Mouse (Mus musculus) MEL (cell line): ENCODE measurements around the gene Fam81a. TPM values are rescaled to one million over a fixed set of nuclear protein-coding genes. Genes with fewer than 3 reads are reported as not detected.

ENCODE experiments used
- DNase-seq: peaks from one replicate; pipeline ENCODE4 v3.0.0; 2011; ENCODE audit warnings: low read depth, low spot score
- H3K27ac ChIP-seq: 2 replicates; pipeline ENCODE4 v1.5.1; 2012; ENCODE audit warnings: low read depth, mild to moderate bottlenecking, control low read depth, low read length, moderate library complexity; ENCODE audit not compliant: control insufficient read depth
- H3K27me3 ChIP-seq, 2 experiments: fragments of 150-350 bp in 1 of 2; sonication (generic) in 1 of 2; 2 replicates each; pipeline ENCODE4 v1.6.1; 2012; ENCODE audit warnings: low read length in 2 of 2, mild to moderate bottlenecking in 2 of 2, improper control_type of control experiment in 1 of 2, moderate library complexity in 1 of 2; ENCODE audit not compliant: insufficient read depth in 2 of 2, control insufficient read depth in 1 of 2
- H3K36me3 ChIP-seq, 2 experiments: 2 replicates each; pipeline ENCODE4 v1.6.1; 2012 to 2014; ENCODE audit warnings: low read length in 2 of 2, improper control_type of control experiment in 1 of 2, inconsistent platforms in 1 of 2, mild to moderate bottlenecking in 1 of 2; ENCODE audit not compliant: insufficient read depth in 2 of 2, control insufficient read depth in 1 of 2
- H3K4me1 ChIP-seq, 2 experiments: fragments of 150-350 bp in 1 of 2; sonication (generic) in 1 of 2; 2 replicates each; pipeline ENCODE4 v1.6.1; 2012; ENCODE audit warnings: low read length in 2 of 2, improper control_type of control experiment in 1 of 2, mild to moderate bottlenecking in 1 of 2; ENCODE audit not compliant: insufficient read depth in 2 of 2, control insufficient read depth in 1 of 2
- H3K4me3 ChIP-seq, 2 experiments: fragments of 150-350 bp in 1 of 2; sonication (generic) in 1 of 2; 2 replicates each; pipeline ENCODE4 v1.5.1; 2012; ENCODE audit warnings: low read depth in 2 of 2, low read length in 2 of 2, mild to moderate bottlenecking in 2 of 2, moderate library complexity in 2 of 2, control low read depth in 1 of 2, improper control_type of control experiment in 1 of 2; ENCODE audit not compliant: control insufficient read depth in 1 of 2, insufficient read depth in 1 of 2
- H3K79me2 ChIP-seq: 2 replicates; pipeline ENCODE4 v1.6.1; 2012; ENCODE audit warnings: mild to moderate bottlenecking, low read length, moderate library complexity; ENCODE audit not compliant: control insufficient read depth, poor library complexity, insufficient read depth
- H3K9ac ChIP-seq: 2 replicates; pipeline ENCODE4 v1.6.1; 2012; ENCODE audit warnings: low read depth, mild to moderate bottlenecking, control low read depth, low read length, moderate library complexity; ENCODE audit not compliant: control insufficient read depth, poor library complexity, severe bottlenecking
- H3K9me3 ChIP-seq: fragments of 150-350 bp; sonication (generic); replicated peaks from 2 replicates; pipeline ENCODE4 v1.6.1; 2012; ENCODE audit warnings: mild to moderate bottlenecking, low read length, improper control_type of control experiment, moderate library complexity; ENCODE audit not compliant: insufficient read depth
- BHLHE40 ChIP-seq: IDR thresholded peaks from 2 replicates; pipeline ENCODE4 v1.6.1; 2012; ENCODE audit warnings: low read depth, mild to moderate bottlenecking, inconsistent platforms, low read length, improper control_type of control experiment, borderline replicate concordance
- CHD1 ChIP-seq: IDR thresholded peaks from 2 replicates; pipeline ENCODE4 v1.6.1; 2012; ENCODE audit warnings: low read depth, mild to moderate bottlenecking, inconsistent platforms, low read length, improper control_type of control experiment
- CTCF ChIP-seq, 3 experiments: IDR thresholded peaks in 2 of 3; conservative IDR thresholded peaks in 1 of 3; 2 replicates each; pipeline ENCODE4 v1.5.1; 2011 to 2012; ENCODE audit warnings: low read length in 3 of 3, low read depth in 2 of 3, mild to moderate bottlenecking in 2 of 3, improper control_type of control experiment in 1 of 3, inconsistent platforms in 1 of 3, mixed read lengths in 1 of 3, moderate library complexity in 1 of 3; ENCODE audit not compliant: control insufficient read depth in 1 of 3, insufficient read depth in 1 of 3, poor library complexity in 1 of 3, severe bottlenecking in 1 of 3
- E2F4 ChIP-seq: IDR thresholded peaks from 2 replicates; pipeline ENCODE4 v1.6.1; 2011; ENCODE audit warnings: low read depth, low read length, improper control_type of control experiment, borderline replicate concordance
- GABPA ChIP-seq: IDR thresholded peaks from 2 replicates; pipeline ENCODE4 v1.6.1; 2012; ENCODE audit warnings: low read depth, mild to moderate bottlenecking, inconsistent platforms, low read length, improper control_type of control experiment, moderate library complexity
- GATA1 ChIP-seq: IDR thresholded peaks from 2 replicates; pipeline ENCODE4 v1.6.1; 2011; ENCODE audit warnings: low read depth, low read length, improper control_type of control experiment
- HCFC1 ChIP-seq: IDR thresholded peaks from 2 replicates; pipeline ENCODE4 v1.6.1; 2012; ENCODE audit warnings: low read depth, mild to moderate bottlenecking, inconsistent platforms, low read length, improper control_type of control experiment, moderate library complexity
- JUND ChIP-seq: IDR thresholded peaks from 2 replicates; pipeline ENCODE4 v1.6.1; 2011; ENCODE audit warnings: low read depth, mild to moderate bottlenecking, improper control_type of control experiment, low read length
- KAT2A ChIP-seq: conservative IDR thresholded peaks from 2 replicates; pipeline ENCODE4 v1.6.1; 2012; ENCODE audit warnings: low read depth, low read length, improper control_type of control experiment, inconsistent platforms
- MAFK ChIP-seq: IDR thresholded peaks from 2 replicates; pipeline ENCODE4 v1.6.1; 2011; ENCODE audit warnings: low read depth, mild to moderate bottlenecking, low read length, improper control_type of control experiment, borderline replicate concordance
- MAZ ChIP-seq: IDR thresholded peaks from 2 replicates; pipeline ENCODE4 v1.6.1; 2012; ENCODE audit warnings: low read depth, mild to moderate bottlenecking, inconsistent platforms, low read length, improper control_type of control experiment
- MXI1 ChIP-seq: IDR thresholded peaks from 2 replicates; pipeline ENCODE4 v1.6.1; 2011; ENCODE audit warnings: mild to moderate bottlenecking, low read depth, low read length, improper control_type of control experiment
- MYB ChIP-seq: IDR thresholded peaks from 2 replicates; pipeline ENCODE4 v1.6.1; 2011; ENCODE audit warnings: mild to moderate bottlenecking, low read depth, low read length, improper control_type of control experiment
- MYC ChIP-seq: IDR thresholded peaks from 2 replicates; pipeline ENCODE4 v1.6.1; 2011; ENCODE audit warnings: low read depth, mild to moderate bottlenecking, low read length, improper control_type of control experiment, moderate library complexity
- NELFE ChIP-seq: IDR thresholded peaks from 2 replicates; pipeline ENCODE4 v1.6.1; 2011; ENCODE audit warnings: low read depth, low read length, improper control_type of control experiment
- NRF1 ChIP-seq: IDR thresholded peaks from 2 replicates; pipeline ENCODE4 v1.6.1; 2014; ENCODE audit warnings: low read depth, mild to moderate bottlenecking, inconsistent platforms, low read length, improper control_type of control experiment, moderate library complexity; ENCODE audit not compliant: poor library complexity, insufficient read depth, severe bottlenecking
- POLR2A ChIP-seq, 2 experiments: IDR thresholded peaks; 2 replicates each; pipeline ENCODE4 v1.6.1; 2011 to 2012; ENCODE audit warnings: low read length in 2 of 2, mild to moderate bottlenecking in 2 of 2, control low read depth in 1 of 2, improper control_type of control experiment in 1 of 2, low read depth in 1 of 2, moderate library complexity in 1 of 2; ENCODE audit not compliant: control insufficient read depth in 1 of 2, insufficient read depth in 1 of 2, poor library complexity in 1 of 2
- POLR2AphosphoS5 ChIP-seq: IDR thresholded peaks from 2 replicates; pipeline ENCODE4 v1.6.1; 2012; ENCODE audit warnings: low read depth, borderline replicate concordance, mild to moderate bottlenecking, inconsistent platforms, low read length, moderate library complexity, mixed read lengths
- RAD21 ChIP-seq: IDR thresholded peaks from 2 replicates; pipeline ENCODE4 v1.6.1; 2011; ENCODE audit warnings: mild to moderate bottlenecking, low read depth, low read length, improper control_type of control experiment
- RCOR1 ChIP-seq: IDR thresholded peaks from 2 replicates; pipeline ENCODE4 v1.6.1; 2012; ENCODE audit warnings: low read depth, mild to moderate bottlenecking, inconsistent platforms, low read length, improper control_type of control experiment
- SIN3A ChIP-seq: IDR thresholded peaks from 2 replicates; pipeline ENCODE4 v1.6.1; 2012; ENCODE audit warnings: low read length, improper control_type of control experiment, inconsistent platforms
- SMC3 ChIP-seq: IDR thresholded peaks from 2 replicates; pipeline ENCODE4 v1.6.1; 2011; ENCODE audit warnings: low read depth, low read length, improper control_type of control experiment
- TAL1 ChIP-seq: IDR thresholded peaks from 2 replicates; pipeline ENCODE4 v1.6.1; 2012; ENCODE audit warnings: mild to moderate bottlenecking, inconsistent platforms, low read length, moderate library complexity, mixed read lengths
- TCF12 ChIP-seq: IDR thresholded peaks from 2 replicates; pipeline ENCODE4 v1.6.1; 2014; ENCODE audit warnings: low read depth, mild to moderate bottlenecking, inconsistent platforms, low read length, improper control_type of control experiment, moderate library complexity
- UBTF ChIP-seq: IDR thresholded peaks from 2 replicates; pipeline ENCODE4 v1.6.1; 2012; ENCODE audit warnings: low read depth, mild to moderate bottlenecking, inconsistent platforms, low read length, improper control_type of control experiment, moderate library complexity, borderline replicate concordance; ENCODE audit not compliant: insufficient read depth
- USF1 ChIP-seq: IDR thresholded peaks from 2 replicates; pipeline ENCODE4 v1.6.1; 2014; ENCODE audit warnings: low read depth, mild to moderate bottlenecking, inconsistent platforms, low read length, improper control_type of control experiment, moderate library complexity
- USF2 ChIP-seq, 2 experiments: IDR thresholded peaks; 2 replicates each; pipeline ENCODE4 v1.6.1; 2011 to 2012; ENCODE audit warnings: improper control_type of control experiment in 2 of 2, low read length in 2 of 2, borderline replicate concordance in 1 of 2, inconsistent platforms in 1 of 2, low read depth in 1 of 2, mild to moderate bottlenecking in 1 of 2; ENCODE audit not compliant: insufficient read depth in 1 of 2
- ZKSCAN1 ChIP-seq: IDR thresholded peaks from 2 replicates; pipeline ENCODE4 v1.6.1; 2012; ENCODE audit warnings: low read depth, mild to moderate bottlenecking, inconsistent platforms, low read length, improper control_type of control experiment, moderate library complexity
- ZMIZ1 ChIP-seq: IDR thresholded peaks from 2 replicates; pipeline ENCODE4 v1.6.1; 2012; ENCODE audit warnings: low read depth, mild to moderate bottlenecking, inconsistent platforms, low read length, improper control_type of control experiment, moderate library complexity
- ZNF384 ChIP-seq: IDR thresholded peaks from 2 replicates; pipeline ENCODE4 v1.6.1; 2012; ENCODE audit warnings: low read depth, mild to moderate bottlenecking, inconsistent platforms, low read length, improper control_type of control experiment
- polyA plus RNA-seq, 2 experiments: library from polyadenylated mRNA; stranded (reverse) in 1 of 2; unstranded in 1 of 2; fragments of >175 nt in 1 of 2; fragments of >200 nt in 1 of 2; gene quantifications; 2 replicates each; pipeline versions ENCODE4 v1.2.1 to v1.2.4; 2012; ENCODE audit warnings: low replicate concordance in 2 of 2, low read depth in 1 of 2; ENCODE audit not compliant: insufficient read length in 2 of 2, insufficient read depth in 1 of 2, missing spikeins in 1 of 2
- total RNA-seq: library from RNA; depleted of rRNA; stranded (reverse); fragments of 300-350 nt; gene quantifications from 2 replicates; pipeline ENCODE4 v1.2.3, GENCODE M21; 2012

The Fam81a gene
- total and polyA plus RNA-seq, 3 experiments = not detected

DNA sequence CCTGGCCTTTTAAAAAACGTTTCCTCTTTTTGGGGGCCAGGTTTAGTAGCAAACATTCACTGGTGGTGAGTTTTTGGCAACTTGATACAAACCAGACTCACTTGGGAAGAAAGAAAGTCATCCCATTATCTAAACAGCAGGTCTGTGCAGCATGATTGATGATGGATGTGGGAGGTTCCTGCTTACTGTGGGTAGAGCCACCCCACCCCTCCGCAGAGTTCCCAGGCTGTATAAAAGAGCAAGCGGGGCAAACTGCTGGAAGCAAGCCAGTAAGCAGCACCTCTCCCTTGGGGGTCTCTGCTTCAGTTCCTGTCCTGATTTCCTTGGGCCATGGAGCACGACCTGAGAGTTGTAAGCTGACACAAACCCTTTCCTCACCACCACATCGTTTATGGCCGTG is 56.3 kb downstream of the Fam81a start:
- H3K4me3 ChIP-seq = no peak overlapping the region
- DNase-seq = no peak
- H3K4me1 ChIP-seq = no peaks in the 10 kb centered on the region
- H3K79me2 ChIP-seq = no peaks in the 10 kb centered on the region
- no peak overlapping the region for H3K9ac ChIP-seq
- H3K9me3 ChIP-seq = no peaks in the 10 kb centered on the region
- no peak overlapping the region for H3K27ac ChIP-seq
- H3K27me3 ChIP-seq = no peaks in the 10 kb centered on the region
- H3K36me3 ChIP-seq = no peaks in the 10 kb centered on the region
- TF ChIP-seq MAZ = no peak
- TF ChIP-seq NELFE = no peak
- no peak for TF ChIP-seq HCFC1
- no peak for TF ChIP-seq USF2 (IDR thresholded peaks at IDR 0.05; ENCODE audit: borderline replicate concordance in 1 of 2, insufficient read depth in 1 of 2, low read depth in 1 of 2, low read length in 2 of 2)
- no peak for TF ChIP-seq NRF1
- no peak for TF ChIP-seq POLR2AphosphoS5
- no peak for TF ChIP-seq TAL1
- TF ChIP-seq POLR2A (IDR thresholded peaks at IDR 0.05; ENCODE audit: control insufficient read depth in 1 of 2, insufficient read depth in 1 of 2, low read depth in 1 of 2, low read length in 2 of 2, poor library complexity in 1 of 2) = no peak
- TF ChIP-seq JUND = no peak
- TF ChIP-seq USF1 = no peak
- TF ChIP-seq GABPA = no peak
- TF ChIP-seq KAT2A = no peak
- no peak for TF ChIP-seq SMC3
- TF ChIP-seq MYC = no peak
- TF ChIP-seq GATA1 = no peak
- TF ChIP-seq BHLHE40 = no peak
- TF ChIP-seq RCOR1 = no peak
- TF ChIP-seq CTCF (IDR thresholded peaks at IDR 0.05 in 2 of 3, conservative IDR thresholded peaks at IDR 0.05 in 1 of 3; ENCODE audit: control insufficient read depth in 1 of 3, insufficient read depth in 1 of 3, low read depth in 2 of 3, low read length in 3 of 3, poor library complexity in 1 of 3, severe bottlenecking in 1 of 3) = no peak

GRCm38 (mm10) chr9:70084107-70084506 is 58.3 kb downstream of the Fam81a start:
- Histone ChIP-seq H3K79me2 (no peaks in the 10 kb centered on the region), H3K27me3 (no peaks in the 10 kb centered on the region), H3K4me3 (no peak overlapping the region), H3K9ac (no peak overlapping the region), H3K27ac (no peak overlapping the region), H3K9me3 (no peaks in the 10 kb centered on the region), H3K4me1 (no peaks in the 10 kb centered on the region), H3K36me3 (no peaks in the 10 kb centered on the region)
- DNase-seq = peak; percentile 25
- no peak for TF ChIP-seq USF2 (IDR thresholded peaks at IDR 0.05; ENCODE audit: borderline replicate concordance in 1 of 2, insufficient read depth in 1 of 2, low read depth in 1 of 2, low read length in 2 of 2)
- TF ChIP-seq POLR2A (IDR thresholded peaks at IDR 0.05; ENCODE audit: control insufficient read depth in 1 of 2, insufficient read depth in 1 of 2, low read depth in 1 of 2, low read length in 2 of 2, poor library complexity in 1 of 2) = no peak
- no peak for TF ChIP-seq GABPA
- no peak for TF ChIP-seq HCFC1
- no peak for TF ChIP-seq MYB
- no peak for TF ChIP-seq E2F4
- no peak for TF ChIP-seq ZKSCAN1
- TF ChIP-seq TCF12 = no peak
- TF ChIP-seq ZNF384 = no peak
- TF ChIP-seq MAFK = no peak
- TF ChIP-seq RAD21 = peak; percentile 45
- TF ChIP-seq GATA1 = no peak
- no peak for TF ChIP-seq USF1
- peak; percentile 49 to 66 (median 53) for TF ChIP-seq CTCF (IDR thresholded peaks at IDR 0.05 in 2 of 3, conservative IDR thresholded peaks at IDR 0.05 in 1 of 3; ENCODE audit: control insufficient read depth in 1 of 3, insufficient read depth in 1 of 3, low read depth in 2 of 3, low read length in 3 of 3, poor library complexity in 1 of 3, severe bottlenecking in 1 of 3)
- no peak for TF ChIP-seq UBTF
- no peak for TF ChIP-seq RCOR1
- no peak for TF ChIP-seq CHD1
- TF ChIP-seq SIN3A = no peak
- TF ChIP-seq SMC3 = peak; percentile 29; the same call in 1 of the 2 replicates
- TF ChIP-seq TAL1 = no peak
- no peak for TF ChIP-seq MXI1
- TF ChIP-seq ZMIZ1 = no peak
